Mouse (Mus musculus): ENCODE data around the gene Selenoo.

- TF ChIP-seq EP300 (optimal IDR thresholded peaks at IDR 0.05) (no peak), CTCF (IDR thresholded peaks at IDR 0.05; ENCODE audit: low read depth) (no peak)
Measured at GRCm38 (mm10) chr15:89073993-89074603, 14.8 kb upstream of the Selenoo start.

Measured in stomach, postnatal 0 days (tissue).